Mouse (Mus musculus): Measurements from ENCODE around the gene Poc1a.

Gene Poc1a

DNA sequence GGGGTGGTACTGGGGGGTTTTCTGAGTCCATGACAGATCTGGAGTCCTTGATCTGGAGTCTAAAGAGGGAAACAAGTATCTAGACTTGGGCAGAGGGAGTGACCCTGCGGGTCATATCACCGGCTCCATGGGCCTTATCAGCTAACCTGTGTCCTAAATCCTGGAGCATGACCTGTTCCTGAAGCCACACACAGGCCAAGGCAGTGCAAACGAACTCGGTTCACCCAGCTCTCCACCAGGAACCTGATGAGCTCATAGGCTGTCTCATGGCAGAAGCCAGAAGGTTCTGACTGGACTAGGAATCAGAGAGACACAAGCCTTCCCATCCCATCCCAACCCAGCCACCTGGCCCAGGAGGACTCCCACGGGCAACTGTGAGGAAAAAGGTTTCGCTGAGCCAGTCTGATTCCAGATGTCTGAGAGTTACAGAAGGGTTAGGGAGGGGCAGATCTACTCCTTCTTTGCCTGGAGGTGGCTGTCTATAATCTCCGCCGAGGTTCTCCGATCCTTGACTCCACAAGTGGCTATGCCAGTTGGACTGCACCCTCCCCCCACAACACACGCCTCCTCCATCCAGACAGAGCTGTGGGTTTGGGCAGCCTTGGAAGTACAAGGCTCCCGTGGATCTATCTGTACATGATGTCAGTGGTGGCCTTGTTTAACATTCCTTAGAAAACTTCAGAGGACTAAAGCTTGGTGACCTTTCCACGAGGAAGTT is 15.3 kb upstream of the Poc1a start:
- DNase-seq, result no peak

DNA sequence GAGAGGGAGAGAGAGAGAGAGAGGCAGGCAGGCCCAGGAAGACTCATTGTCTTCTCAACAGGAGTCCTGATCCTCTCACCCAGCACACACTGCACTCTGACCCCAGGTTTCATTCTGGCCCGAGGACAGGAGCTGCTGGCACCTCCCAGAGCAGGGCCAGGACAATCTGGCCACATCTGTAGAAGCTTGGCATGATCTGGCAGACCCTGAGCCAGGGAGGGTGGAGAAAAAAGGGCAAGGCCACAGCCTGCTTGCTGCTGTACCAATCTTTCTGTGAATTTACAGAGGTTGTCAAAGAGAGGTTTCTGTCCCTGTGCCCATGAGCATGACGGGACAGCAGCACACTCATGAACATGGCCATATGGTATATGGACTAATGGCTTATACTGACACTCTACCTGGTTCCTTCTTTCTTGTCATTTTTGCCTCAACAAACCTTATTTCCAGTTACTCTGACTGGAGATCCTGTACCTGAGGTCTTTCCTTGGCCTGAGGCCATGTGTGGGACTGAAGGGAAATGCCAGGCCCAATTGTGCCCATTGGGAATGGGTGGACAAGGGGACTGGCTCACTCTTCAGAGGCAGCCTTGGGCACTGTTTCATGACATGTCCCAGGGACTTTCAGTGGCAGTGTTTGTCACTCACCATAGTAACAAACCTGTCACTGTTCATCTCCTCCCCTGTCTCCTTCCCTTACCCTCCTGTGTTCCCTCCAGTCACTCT is 13.8 kb upstream of the Poc1a start:
- no peak for DNase-seq

DNA sequence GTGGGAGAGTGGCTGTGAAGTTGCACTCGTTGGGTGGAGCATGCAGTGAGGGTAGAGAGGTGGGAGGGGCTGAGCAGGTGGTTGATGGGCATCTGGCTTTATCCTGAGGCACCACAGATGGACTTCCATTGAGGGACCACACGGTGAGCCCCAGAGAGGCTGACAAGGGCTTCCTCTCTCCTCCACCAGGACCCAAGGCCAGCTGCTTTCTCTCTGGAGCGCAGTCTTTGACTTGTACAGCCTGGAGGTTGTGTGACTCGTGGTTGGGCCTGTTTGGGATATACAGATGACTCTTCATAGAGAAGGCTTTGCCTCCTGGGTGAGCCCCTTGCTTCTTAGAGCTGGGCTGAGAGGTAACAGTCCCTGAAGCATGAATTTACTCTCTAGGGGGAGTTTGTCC is 12.4 kb upstream of the Poc1a start:
- no peak for DNase-seq

DNA sequence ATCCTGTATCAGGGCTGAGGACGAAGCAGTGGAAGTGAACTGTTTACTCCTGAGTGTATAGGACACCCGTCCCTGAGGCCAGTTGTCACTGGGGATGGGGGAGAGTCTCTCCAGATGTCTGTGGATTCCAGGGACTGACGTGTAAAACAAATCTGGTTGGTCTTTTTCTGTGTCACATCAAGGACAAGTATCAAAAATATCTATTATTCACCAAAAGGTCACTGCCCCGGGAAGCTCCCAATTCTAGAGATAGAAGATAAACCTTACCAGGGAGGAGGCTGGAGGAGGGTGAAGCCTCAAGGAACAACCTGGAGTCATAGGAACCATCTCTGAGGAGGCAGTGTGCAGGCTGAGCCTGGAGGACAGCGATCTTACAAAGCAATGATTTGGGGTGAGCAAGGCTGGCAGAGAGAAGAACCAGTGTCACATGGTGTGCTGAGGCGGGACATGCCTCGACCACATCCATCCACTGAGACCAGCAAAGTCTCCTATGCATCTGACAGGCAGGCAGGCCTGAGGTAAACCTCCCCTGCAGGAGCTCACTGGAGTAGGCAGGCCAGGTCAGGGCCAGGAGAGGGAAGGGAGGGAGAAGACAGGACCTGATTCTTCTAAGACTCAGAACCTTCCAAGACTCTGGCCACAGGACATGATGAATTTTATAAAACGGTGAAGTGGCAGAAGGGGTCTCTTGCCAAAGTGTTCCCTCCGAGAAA is 11.6 kb upstream of the Poc1a start:
- no peak for DNase-seq

DNA sequence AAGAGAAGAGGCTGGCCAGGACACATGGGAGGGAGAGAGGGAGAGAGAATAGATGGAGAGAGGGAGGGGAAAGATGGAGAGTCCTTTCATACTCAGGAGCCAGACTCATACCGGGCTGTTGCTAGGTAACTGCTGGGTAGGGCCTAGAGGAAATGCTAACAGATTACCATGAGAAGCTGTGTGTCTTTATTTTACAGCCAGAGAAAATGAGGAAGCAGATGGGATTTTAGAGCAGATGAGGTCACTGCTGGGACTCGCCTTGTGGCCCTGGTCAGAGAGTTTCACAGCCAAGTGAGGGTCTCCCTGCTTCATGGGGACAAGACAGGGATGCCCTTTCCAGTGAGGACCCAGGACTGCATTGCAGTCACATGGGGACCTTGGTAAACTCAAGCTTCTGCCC is 11.0 kb upstream of the Poc1a start:
- DNase-seq, result no peak

DNA sequence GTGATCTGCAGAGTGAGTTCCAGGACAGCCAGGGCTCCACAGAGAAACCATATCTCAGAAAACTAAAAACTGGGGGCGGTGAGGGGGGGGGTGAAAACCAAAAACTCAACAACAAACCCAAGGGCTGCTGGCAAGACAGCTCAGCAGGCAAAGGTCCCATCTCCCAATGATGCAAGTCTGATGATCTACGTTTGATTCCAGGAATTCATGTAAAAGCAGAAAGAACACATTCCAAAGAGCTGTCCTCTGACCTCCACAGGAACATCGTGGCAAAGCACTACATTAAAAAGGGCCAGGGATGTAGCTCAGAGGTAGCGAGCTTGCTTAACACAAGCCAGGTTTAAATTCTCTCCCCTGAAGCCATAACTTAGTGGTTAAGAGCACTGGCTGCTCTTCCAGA is 10.2 kb upstream of the Poc1a start:
- no peak for DNase-seq

DNA sequence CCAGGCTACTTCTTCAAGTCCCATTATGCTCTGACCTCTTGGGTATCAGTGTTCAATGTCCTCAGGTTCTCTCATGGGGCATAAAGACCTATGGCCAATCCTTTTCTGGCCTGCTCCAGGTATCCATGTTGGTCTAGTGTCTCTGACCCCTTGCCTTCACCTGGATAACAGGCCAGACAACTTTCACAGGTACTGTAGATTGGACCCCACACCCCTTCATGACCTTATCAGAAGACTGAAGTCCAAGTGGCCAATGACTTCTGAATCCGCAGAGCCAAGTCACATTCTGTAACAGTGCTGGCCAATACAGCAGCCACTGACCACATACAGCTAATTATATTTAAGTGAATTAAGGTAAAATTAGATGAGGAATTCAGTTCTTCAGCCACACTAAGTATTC is 8.6 kb upstream of the Poc1a start:
- no peak for DNase-seq

DNA sequence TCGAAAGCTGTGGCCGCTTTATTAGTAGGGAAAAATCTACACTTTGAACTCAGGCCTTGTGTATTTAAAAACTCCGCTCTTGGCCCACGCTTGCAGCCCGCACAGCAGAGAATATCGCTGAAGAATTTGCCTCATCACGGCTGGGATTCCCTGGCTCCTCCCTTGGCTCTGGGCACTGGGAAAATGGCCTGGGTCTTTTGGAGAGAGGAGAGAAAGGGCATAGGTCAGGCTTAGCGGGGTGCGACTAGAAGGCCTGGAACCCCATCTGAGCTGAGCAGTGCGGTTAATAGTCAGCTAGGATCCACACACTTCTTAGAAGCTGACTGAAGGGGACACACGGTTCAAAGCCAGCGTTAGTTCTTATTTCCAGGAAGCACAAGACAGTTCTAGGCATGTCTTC is 7.6 kb upstream of the Poc1a start:
- no peak for DNase-seq

DNA sequence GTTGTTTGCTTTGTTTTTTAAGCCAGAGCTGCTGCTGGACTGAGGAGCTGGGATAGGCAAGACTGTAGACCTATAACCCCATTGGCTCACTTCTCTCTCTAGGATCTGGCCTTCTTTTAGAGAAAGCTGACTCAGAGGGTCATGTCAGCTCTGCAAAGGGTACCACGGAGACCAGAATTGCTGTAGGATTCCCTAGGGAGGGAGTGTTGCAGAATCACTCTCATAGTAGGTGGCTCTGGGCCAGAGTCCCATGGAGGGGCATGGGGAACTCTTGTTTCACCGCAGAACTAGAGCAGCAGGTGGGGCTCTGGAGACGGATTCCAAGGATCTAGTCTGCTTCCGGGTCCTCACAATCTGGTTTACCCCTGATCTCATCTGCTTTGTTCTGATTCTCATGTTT is 7.1 kb upstream of the Poc1a start:
- DNase-seq, result no peak

DNA sequence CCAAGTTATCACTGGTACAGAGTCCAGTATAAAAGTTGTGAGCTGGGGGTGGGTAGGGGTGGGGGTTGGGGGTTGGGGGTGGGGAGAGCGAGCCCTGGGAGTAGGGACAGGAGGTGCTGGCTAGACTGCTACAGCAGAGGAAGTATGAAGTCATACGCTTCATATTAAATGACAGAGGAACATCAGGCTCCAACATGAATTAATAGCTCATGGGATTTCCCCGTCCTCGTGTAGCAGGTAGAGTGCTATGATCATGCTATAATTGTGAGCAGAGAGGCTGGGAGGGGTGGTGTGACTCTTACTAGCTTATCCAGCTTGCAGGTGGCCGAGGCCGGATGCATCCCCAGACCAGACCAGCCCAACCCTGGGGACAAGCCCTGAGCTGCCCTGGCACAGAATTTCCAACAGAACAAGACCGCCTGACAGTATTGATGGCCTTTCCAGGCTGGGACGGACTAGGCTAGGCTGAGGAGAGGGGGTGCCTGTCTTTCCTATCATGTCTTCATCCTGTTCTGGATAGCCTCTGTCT is 6.1 kb upstream of the Poc1a start:
- DNase-seq, result no peak

DNA sequence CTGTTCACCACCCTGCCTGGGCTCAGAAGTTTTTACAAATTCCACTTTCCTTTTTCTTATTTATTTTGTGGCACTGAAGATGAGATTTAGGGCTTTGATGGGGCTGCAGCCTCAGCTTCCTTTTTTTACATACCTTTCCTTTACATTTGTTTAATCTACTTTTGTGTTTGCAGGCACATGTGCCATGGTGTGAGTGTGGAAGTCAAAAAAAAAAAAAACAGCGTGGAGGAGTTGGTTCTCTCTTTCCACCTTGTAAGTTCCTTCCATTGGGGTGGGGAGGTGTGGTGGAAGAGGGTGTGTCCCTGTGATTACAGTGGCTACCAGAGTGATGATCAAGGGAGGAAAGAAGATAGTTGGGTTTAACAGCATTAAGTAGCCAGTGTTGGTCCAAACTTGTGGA is 5.1 kb upstream of the Poc1a start:
- no peak for DNase-seq

DNA sequence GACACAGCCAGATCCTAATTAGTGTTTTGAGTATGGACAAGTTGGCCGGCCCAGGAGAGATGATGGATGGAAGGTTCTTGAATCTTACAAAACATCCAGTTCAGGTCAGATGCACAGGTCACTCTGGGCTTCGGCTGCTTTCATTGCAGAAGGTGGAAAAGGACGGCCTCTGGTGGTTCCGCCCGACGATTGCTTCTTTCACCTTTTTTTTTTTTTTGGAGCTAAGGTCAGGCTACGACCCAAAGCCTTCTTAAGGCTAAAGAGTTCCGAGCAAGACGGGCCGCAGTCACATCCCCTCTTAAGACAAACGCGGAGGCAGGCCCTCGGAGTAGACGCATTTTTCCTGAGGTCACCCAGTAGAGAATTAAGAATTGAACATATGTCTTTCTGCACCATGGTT is 475 bp upstream of the Poc1a start:
- peak; percentile 58 for DNase-seq

DNA sequence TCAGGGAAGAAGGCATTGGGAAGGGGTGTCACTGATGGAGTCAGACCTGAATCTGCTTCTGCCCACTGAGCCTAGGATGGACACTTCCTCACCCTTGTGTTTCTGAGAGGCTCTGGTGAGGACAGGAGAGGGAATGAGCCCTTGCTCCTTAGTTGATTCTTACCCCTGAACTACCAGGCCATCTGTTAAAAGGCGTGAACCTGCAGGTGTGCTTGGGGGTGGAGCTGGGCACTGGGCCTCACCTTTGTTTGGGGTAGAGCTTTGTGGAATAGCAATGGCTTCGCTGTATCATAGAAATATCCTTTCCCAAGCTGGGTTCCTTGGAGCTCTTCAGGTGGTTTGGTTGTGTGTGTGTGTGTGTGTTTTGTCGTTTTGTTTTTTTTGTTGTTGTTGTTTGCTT is 1.2 kb downstream of the Poc1a start:
- DNase-seq, result no peak

DNA sequence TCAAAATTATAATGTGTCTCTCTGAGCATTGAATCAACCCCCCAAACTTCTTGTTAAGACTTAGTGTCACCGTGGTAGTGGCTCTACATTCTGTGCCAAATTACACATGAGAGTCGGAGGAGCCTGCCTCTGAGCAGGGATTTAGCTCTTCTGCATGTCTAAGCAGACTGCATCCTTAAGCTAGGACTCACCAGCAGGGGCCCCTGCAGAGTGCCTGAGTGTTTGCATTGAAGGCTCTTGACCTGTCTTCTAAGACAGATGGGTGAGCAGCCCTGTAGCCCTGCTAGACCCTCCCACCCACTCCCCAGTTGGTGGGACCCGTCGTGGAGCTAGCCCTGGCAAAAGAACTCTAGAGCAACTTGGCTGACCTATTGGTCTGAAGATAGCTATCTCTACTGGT is 6.3 kb downstream of the Poc1a start:
- no peak for DNase-seq

DNA sequence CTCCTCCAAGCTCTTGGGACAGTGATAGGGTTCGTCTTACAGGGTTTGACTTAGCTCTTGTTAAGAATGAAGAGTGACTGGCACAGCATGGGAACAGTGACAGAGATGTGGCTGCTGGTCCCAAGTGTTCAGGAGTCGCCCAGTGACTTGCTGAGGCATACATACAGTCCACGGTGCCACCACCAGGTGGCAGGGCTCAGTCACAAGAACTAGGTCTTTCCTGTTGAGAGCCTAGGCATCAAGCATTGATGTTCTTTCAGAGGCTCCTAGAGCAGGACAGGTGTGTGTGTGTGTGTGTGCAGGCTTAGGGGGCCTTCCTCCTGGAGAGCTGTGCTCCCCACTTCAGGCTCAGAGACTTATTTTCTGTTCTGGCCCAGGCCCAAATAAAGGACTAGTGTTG is 8.0 kb downstream of the Poc1a start:
- DNase-seq, result peak; percentile 87

DNA sequence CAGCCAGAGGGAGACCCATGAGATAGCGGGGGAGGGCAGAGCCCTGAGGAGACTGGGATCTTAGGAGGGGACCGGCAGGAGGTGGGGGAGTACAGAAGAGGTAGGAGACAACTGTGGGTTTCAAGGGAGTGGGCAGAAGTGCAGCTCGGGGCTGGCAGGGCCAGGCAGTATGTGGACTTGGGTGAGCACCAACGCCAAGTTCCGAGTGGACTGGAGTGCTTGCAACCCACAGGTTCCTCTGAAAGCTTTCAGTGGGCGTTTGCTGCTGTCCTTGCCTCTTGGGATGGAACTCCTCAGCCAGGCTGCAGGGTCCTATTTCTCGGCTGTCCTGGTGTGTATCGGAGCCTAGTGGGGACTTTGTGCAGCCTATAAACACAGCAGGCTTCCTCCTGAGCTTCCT is 9.0 kb downstream of the Poc1a start:
- no peak for DNase-seq

DNA sequence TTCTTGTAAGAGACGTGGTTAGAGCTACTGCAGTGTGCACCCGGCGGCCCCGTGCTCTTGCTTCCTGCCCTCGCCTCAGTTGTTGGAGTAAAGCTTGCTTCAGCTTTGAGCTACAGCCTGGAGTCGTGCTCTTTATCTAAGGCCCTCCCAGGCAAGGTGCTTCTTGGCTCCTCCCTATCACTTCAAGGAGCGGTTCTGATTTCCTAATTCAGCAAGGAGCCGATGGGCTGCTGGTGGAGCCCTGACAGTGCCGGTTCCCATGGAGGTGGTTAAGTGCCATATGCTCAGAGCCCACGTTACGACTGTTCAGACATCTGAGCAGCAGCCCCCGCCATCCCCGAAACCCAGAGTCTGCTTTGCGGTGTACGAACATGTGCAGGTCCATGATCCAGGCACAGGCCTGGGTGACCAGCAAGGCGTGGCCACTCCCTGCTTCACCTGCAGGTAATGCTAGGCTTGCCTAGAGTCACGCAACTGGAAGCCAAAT is 9.8 kb downstream of the Poc1a start:
- no peak for DNase-seq

DNA sequence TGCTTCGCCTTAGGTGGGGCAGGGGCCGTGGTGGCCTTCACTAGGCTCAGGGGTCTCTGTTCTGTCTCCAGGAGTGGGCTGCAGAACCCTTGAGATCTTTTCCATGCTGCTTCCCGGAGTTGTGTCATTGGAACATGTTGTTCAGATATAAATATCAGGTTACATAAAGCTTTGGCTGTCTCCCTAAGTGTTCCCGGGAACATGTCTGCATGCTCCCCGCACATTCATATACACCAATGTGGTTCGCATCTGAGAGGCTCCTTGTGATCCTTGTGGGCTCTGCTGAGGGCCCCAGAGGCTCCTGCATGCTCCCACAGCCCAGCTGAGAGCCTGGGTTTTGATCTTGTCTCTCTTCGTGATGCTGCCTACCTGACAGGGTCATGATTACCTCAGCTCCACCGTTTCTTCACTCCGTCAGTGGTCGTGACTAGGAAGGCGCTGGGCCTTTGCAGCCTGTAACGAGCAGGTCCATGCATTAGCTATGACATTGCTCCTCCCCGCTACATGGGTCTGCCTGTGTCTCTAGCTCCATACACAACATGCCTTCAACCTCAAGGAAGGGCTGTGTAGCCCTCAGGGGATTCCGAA is 12.8 kb downstream of the Poc1a start:
- DNase-seq, result no peak

DNA sequence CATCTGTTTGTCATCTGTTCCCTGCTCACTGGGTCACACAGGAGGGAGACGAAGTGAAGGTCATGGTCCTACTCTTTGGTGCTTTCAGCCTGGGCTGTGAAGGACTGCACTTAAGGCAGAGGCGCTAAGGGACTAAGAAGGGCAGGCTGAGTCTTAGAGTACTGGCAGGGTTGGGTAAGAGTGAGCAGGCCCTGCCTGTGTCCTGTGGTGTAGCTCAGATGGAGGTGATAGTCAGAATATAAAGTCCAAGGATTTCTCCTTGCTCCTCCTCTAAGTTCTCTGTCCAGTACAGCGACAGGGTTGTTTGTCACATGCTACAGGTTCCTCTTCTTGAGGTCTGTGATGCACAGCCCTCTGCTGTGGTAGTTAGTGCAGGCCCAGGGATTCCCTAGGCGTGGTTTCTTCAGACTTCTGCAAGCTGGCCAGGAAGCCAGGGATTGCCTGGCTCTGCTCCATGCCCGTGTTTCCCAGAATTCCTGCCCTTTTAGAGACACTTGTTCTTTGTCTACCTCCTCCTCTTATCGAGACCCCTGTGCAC is 15.8 kb downstream of the Poc1a start:
- DNase-seq, result no peak

DNA sequence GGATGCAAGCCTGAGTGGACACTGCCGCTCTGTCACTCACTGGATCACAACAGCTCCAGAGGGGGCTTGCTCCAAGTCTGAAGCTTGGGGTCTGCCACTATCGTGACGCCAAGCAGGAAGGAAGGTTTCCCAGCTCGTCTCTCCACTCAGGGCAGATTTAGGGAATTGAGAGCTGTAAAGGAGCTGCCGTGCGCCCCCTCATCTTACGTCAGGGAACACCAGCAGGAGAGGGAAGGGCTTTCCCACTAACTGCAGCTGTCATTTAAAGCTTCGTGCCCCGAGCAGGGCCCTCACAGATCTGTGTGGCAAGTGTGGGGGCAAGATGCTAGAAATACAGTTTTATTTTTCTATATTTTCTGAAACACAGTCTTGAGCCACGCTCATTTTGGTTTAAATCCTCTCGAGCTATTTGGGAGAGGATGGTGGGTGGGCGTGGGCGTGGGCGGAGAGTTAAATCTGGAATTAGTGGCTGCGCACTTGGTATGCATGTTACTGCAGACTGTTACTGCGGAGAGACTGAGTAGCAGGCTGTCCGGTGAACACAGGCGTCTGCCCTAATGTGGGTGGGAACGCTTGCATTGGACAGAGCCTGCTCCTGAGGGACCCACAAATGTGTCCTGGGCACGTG is 19.4 kb downstream of the Poc1a start:
- DNase-seq, result no peak

DNA sequence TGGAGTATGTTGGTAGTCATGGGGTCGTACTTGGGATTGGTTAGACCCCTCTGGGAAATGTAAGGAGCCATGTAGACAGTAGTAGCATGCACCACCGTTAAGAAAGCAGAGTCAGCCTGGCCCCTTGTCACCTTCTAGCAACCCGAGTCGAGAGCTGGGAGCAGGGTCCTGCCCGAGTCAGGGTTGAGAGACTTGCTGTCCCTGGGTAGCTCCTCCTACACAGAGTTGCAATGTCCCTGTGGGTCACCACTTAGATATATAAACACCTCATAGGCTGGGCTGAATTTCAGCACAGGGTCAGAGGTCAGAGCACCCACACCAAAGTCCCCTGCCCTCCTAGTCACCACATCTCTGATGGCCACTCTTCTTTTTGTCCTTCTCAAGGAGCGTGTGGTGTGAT is 20.1 kb downstream of the Poc1a start:
- DNase-seq, result no peak

DNA sequence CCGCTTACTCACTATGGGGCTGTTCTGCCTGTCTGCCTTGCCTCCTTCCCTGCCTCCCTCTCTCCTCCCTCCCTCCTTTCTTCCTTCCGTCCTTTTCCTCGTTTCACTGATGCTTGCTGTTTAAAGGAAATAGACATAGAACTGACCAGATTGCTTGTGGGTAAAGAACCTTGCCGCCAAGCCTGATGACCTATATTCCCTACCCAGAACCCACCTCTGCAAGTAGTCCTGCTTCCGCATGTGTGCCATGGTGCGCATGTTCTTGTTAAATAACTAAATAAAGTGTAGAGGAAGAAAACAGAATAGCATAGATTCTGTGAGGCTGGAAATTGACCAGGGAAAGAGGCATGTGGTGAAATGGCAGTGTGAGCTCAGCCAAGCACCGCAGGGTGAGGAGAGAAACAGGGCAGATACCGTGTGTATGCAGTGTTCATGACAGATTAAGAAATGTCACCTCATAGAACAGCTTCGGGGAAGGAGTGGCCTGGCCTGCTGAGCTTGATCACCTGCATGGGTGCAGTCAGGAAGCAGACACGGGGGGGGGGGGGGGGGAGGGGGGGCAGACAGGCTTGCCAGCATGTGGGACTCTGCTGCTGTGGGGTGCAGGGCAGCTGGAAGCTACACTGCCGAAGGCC is 20.7 kb downstream of the Poc1a start:
- no peak for DNase-seq
